Mouse (Mus musculus) urinary bladder, adult 2 months (tissue): ENCODE data around the gene Gnat2. TPM values are rescaled to one million over a fixed set of nuclear protein-coding genes. Genes with fewer than 3 reads are reported as not detected.

Source experiments
- DNase-seq: peaks from one replicate; pipeline ENCODE4 v3.0.0; 2022; ENCODE audit warnings: low spot score
- polyA plus RNA-seq: library from polyadenylated mRNA; depleted of rRNA; stranded (reverse); fragments of >200 nt; gene quantifications from 2 replicates; pipeline ENCODE4 v1.2.3, GENCODE M21; 2012; rRNA removed

The Gnat2 gene
- polyA plus RNA-seq, result 0.39 and 0.57 TPM in 2 replicates

DNA sequence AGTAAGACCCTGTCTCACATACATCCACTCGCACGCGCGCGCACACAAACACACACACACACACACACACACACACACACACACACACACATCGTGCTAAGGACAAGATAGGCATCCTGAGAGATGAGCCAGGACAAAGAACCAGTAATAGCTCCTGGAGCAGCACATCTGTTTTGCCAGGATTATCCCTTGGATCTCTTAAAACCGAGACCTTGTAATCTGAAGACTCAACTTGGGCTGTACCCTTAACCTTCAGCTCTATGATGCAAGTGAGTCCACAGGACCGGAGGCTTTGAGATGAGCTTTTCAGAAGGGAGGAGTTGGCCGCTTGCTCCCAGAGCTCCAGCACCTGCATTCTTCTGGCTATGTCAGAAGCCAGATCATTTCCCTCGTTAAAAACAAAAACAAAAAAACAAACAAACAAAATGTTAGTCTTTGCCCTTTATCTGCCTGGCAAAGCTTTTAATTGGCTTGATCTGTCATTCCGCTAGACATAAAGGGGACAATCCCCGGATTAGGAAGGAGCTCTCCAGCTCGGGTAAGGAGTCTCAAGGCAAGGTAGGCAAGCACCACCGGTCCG lies at the start of gene Gnat2:
Gene Gnat2, plus strand, starts transcription at position 254 of the 580 bp plus-strand sequence.
- DNase-seq, result peak; percentile 3

DNA sequence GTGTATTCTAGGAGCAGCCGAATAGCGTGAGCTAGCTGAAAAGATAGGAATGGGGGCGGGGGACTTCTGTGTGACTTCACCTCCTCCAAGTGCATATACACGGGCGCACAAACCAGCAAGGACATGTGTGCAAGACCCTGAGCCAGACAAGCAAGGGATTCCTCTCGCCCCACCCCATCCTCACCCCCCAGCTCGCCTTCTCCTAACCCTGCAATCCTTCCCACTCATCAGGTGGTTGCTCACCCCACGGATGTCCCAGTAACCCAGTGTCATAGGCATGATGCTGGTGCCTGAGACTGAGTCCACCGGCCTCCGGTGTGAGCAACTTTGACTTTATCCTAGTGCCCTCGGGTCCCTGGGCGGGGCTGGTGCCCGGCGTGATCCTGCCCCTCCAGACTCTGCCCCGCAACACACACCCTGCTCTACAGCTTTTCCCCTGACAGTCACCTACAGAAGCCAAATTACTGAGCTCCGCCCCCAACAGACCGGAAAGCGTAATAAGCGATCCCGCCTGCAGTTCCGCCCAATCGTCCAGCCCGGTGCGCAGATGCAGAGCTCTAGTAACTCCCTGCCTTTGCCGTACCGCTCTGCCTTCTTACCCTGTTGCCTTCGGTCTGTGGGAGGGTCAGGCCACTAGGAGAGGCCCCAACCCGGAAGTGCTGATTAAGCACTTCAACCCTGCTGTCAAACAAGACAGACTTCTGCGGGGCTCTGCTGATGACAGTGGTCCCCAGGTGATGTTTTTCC lies 48.0 kb upstream of the Gnat2 start, which contains the start of gene Gstm4:
Gene Gstm4, minus strand, starts transcription at position 501 of the 747 bp plus-strand sequence.
- DNase-seq, result peak; percentile 78

DNA sequence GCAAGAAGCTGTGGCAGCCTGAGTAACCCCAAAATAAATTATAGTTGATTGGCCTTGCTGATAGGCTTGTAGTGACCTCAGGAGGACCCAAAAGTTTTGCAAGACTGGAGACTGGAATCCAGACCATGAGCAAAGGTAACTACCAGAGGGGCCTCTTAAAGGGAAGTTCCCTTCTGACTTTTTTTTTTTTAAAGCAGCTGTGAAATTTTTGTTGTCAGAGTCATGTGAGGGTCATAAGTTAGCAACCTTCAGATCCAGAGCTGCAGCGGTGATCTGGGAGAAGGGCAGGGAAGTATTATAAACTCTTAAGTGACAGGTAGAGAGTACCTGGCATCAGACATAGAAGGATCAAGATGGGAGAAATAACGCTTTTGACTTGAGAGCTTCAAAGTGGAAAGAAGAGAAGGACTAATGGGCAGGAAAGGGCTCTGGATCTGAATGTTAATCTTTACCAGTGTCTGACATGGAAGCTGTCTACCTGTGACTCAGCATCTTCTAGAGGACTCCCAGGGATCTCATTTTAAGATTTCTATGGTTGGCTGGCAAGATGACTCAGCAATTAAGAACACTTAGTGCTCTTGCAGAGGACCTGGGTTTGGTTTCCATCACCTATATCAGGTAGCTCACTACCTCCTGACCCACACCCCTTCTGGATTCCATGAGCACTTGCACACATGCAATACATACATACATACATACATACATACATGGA lies 45.5 kb upstream of the Gnat2 start:
- no peak for DNase-seq

DNA sequence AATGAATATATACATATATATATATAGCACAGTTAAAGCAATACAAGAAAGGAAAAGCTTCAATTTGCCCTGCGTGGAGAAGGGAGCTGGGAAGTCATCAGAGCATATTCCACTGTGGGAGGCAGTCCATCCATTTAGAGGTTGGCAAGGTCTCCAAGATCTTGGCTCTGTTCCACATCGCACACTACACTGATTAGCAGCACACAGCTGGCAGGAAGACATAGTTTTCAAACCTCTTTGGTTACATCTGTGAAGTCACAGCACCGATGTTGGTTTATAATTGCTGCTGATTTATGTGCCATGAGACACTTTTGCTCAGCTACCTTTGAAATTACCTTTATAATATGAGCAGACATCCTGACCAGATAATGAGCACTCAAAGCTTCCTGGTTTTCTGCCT lies 44.3 kb upstream of the Gnat2 start:
- no peak for DNase-seq

DNA sequence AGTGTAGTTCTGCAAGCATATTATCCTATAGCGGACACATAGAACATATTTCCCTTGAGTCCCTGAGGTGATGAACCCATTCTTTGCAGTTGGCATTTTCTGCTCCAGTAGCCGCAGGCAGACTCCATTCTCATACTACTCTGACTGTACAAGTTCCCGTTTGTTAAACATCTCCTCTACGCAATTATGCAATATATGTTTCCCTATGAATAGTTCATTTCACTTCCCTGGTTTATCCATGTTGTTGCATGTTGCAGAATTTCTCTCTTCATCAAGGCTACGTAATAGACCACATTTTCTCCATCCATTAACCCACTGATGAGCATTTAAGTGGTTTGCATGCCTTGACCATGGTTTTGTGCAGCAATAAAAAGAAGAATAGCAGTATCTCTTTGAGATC lies 42.1 kb upstream of the Gnat2 start:
- DNase-seq, result no peak

DNA sequence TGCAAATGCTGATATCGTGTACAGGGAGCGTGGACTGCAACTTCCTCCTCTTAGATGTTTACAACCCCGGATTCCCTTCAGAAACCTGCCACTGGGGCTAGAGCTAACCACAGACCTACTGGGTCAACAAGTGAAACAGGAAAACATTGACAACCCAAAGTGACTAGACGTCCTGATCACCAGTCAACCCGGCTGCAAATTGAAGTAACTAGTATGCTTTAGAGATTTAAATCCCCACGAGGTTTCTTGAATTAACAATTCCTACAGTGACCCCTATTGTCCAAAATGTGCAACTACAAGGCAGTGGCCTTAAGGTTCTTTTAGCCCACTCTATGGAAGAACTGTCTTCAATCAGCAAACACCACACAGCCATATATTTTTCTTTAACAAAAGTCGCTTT lies 31.2 kb upstream of the Gnat2 start:
- DNase-seq, result no peak

DNA sequence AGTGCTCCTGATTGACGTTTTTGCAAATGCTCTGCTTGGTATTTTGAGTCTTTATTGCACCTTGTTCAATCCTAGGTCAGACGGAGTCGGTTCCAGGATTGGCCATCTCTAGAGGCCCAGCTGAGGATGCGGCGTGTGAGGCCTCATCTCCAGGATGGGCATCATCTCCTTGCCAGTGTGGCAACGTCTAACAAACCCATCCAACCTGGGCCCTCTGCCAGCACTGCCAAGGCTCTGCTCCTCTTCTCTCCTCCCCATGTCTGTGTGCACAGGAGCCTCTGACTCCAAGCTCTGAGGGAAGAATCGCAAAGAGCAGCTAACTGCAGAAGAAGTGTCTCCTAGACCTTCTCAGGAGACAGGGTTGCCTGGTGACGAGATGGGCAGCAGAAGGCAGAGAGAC lies 29.9 kb upstream of the Gnat2 start:
- DNase-seq, result no peak

DNA sequence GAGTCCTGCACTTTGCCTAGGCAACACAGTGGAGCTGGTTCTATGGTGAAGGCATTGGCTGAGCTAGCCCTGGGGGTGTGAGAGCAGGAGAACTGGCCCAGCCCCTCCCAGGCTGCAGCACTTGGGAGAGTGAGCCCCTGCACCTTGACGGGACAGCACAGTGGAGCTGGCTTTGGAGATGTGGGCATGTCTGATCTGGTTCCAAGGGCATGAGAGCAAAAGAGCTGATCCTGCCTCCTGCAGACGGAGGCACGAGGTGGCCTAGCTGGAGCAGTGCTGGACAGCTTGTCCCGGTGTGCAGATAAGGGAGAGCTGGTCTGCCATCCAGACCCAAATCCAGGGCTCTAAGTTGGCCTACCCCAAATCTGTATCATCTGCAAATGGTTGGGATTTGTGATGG lies 27.9 kb upstream of the Gnat2 start:
- no peak for DNase-seq

DNA sequence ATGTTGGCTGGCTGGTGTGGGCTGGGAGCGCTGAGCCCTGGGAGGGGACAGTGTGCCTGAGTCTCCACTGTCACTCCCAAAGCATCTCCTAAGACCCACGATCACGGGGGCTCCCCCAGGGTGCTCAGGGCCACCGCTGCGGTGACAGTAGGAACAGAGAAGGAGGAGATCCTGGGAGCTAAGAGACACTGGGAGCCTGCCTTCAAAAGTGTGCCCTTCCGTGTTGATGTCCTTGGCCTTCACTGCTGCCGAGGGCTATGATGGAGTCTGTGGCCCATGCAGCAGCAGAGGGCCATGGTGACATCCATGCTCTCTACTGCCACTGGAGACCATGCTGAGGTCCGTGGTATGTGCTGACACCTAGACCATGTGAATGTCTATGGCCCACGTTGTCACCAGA lies 27.0 kb upstream of the Gnat2 start:
- DNase-seq, result no peak

DNA sequence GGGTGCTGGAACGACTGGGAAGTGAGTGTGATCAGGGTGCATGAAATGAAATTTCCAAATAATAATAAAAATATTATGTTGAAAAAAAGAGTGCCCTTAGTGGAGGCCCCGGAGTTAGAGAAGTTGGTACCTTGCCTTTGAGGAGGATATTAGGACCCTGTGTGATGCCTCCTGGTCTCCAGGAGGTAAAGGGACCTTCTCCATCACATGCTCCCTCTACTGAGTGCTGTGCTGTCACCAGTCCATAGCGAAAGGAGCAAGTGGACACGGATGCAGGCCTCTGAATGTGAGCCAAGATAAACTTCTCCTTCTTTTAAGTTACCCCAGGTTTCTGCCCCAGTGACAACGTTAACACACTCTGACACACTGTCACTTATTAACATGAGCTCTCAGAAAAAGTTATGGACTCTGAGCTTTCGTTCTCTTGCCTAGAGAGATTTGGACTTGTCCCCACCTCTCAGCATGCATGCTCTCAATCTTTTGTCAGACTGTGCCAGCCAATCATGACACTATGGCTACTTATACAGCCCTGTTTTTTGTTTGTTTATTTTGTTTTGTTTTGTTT lies 25.1 kb upstream of the Gnat2 start:
- DNase-seq, result no peak

DNA sequence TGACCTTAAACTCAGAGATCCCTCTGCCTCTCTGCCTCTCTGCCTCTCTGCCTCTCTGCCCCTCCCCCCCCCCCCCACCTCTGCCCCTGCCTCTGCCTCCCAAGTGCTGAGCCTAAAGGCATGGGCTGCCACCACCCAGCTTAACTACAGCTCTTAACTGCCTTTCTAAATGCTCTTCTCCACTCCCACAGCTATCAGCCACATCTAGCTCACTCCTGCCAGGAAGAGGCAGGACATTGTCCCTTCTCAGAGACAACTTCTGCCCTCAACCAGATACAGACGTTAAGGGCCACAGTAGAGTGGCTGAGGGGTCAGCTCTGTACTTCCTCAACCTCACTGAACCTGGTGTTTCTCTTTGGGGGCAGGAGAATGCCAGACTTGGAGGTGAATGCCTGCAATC lies 23.8 kb upstream of the Gnat2 start:
- DNase-seq, result no peak

DNA sequence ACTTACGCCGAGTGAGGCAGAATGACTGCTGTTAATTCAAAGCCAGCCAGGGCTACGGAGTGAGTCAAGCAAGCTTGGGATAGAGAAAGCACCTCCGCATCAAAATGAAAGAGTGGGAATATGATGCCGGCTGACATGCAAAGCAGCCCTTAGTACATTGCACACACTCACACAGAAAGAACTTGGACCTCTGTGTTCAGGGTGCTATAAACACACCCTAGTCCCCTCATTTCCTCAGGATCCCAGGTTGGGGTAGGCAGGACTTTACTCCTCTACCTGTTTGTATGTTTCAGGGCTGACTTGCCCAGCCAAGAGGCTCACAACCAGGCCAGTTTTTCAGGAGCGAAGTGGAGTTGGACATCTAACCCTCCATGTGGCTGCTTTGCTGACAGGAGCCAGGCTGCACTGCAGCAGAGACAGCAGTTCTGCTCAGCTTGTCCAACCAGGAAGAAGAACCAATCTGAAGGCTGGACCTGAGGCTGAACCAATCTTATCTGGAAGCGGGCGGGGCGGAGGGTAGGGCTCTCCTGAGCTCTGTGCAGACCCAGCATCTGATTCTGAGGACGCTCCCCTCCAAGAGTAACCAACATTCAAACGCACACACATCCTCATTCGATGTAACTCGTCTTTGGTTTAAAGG lies 23.2 kb upstream of the Gnat2 start:
- no peak for DNase-seq

DNA sequence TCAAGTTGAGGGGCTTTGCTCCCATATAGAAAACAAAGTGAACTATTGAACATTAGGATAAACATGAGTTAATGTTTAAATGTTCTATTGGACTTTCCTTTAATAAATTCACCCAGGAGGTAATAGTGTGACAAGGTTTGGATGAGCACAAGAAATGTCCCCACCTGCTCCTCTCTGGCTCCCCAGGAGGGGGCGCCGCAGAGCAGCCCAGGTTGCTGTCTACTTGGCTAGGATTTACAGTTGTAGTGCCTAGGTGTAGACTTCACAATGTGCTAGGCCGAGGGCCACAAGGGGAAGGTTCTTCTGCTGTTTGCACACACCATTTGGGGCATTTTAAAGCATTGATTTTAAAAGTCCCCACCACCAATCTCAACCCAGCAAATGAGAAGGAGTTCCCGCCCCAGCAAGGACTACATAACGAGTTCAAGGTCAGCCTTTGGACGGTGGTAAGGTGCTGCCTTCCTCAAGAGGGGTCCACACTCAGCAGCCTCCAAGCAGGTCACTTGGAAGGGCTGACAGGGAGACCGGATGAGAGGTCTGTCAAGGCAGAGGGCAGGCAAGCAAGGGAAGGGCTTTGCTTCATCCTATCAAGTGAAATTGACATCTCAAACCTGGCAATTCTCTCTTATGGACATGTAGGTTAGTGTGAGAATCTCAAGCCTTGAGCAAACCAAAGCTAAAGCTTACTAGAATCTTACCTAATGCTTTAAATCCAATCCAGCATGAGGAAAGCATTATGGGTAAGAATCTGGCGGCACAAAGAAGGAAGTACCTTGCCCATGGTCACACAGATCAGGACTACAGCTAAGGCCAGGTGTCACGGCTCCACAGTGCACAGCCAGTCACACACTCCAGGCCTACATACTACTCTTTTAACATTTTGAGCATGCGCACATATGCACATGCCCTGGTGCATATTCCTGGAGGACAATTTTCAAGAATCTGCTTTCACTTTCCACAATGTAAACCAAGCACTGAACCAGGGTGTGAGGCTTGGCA lies 22.0 kb upstream of the Gnat2 start:
- peak; percentile 64 for DNase-seq

DNA sequence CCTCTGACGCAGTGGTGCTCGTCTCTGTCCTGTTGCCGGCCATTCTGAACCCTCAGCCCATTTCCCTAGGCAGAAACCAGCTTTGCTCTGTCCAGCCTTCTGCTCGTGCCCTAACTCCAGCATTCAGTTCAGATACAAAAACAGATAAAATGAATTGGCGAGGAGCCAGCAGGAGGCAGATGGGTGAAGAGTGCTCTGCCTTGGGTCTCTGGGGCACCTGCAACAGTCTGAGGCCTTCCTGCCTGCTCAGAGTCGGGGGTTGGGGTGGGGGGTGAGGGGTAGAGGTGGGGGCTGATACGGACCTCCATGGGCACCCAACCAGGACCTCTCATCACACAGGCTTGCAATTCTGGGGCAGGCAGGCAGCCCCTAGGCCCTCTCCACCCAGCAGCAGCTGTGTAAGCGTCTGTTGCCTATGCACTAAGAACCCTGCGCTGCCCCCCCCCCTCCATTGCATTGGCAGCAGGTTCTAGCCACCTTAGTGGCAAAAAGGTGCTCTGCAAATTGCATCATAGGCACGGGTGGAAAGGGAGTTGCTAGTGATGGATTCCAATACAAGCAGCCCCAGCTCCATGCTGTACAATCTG lies 19.5 kb upstream of the Gnat2 start:
- no peak for DNase-seq

DNA sequence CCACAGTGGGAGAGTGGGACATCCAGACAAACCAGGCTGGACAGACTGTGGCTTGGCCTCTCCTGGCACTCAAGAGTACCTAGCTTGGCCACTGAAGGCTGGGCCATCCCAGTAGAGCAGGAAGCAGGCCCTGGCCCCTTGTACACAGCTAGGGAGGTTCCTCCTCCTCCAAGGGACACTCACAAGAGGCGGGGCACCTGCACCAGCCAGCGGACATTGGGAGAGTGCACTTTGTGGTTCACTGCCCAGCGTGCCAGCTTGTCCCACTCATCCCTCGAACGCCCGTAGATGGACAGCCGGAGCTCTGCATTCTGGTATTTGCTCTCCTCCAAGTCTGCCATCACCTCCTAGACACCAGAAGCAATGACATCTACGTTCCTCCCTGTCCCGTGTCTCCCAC lies 15.8 kb upstream of the Gnat2 start:
- no peak for DNase-seq

DNA sequence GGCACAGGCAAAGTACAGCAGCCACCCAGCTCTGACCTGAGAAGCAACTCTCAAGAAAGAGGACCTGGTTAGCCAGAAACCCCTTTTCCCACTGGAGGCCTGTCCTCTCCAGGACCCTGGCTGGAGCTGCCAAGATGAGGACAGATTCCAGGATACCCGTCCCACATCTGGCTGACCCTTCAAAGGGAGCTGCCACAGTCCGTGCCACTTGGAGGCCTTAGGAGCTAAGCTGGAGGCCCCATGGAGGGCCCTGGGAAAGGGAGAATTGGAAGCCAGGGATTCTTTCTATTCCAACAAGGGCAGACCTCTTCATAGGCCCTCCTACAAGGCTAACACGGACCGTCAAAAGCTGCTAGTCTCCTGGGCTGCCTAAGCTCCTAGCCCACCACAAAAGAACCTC lies 10.9 kb upstream of the Gnat2 start:
- DNase-seq, result no peak

DNA sequence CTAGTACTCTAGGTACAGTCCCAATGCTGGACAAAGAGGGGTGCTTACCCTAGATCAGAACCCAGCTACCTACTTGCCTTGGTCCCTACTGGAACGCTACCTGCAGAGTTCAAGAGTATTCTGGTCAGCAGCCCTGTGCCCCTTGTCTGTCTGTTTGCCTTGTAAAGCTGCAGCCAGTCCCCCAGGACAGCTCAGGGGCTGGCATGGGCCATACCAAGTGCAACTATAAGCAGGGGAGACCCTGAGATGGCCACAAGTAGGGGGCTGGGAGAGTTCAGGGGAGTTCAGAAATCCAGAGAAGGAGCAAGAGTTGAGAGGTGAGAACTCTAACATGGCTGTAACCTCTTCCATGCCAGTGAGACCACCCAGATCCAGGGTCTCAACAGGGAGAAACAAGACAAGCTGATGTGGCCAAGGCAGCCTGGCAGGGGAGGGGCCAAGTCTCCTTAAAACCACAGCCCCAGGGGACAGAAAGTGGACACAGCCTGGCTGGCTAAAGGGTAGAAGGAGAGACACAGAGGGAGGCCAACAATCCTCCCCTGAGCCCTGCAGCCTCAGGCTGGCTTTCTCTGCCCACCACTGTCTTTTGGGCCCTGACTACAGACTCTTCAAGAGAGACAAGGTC lies 10.2 kb upstream of the Gnat2 start:
- DNase-seq, result no peak

DNA sequence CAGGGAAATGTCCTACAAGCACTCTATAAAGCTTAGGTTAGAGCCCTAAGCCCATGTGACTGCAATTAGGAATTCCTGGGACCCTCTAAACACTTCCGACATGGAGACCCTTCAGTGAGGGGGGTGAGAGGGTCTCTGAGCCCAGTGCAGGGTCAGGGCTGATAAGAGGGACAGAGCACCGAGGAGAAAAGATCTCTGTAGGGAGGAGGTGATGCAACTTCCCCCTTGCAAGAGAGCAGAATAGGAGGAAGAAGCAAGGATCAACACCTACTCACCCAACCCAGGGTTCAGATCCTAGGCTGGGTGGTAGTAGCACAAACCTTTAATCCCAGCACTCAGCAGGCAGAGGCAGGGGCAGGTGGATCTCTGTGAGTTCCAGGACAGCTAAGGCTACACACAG lies 9.4 kb upstream of the Gnat2 start:
- DNase-seq, result no peak

DNA sequence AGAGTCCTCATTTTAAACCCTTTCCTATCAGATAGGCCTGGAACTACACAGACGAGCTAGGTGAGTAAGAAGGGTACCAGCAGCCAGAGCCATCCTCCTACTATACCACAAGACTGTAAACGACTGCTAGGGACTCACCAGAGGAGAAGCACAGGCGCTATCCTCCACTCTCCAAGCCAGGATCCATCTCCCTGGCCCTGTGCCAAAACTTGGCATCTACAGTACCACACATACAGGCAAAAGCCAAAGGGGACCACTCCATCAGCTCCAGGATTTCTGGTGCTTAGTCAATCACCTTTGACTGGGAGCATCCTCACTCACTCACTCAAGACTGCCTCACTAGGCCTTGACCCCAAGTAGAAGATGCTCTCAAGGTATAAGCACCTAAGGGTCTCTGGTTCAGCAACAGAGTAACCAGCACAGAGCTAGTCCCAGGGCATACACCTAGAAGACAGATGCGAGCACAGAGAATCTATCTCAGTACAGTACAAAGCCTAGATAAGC lies 8.6 kb upstream of the Gnat2 start:
- DNase-seq, result no peak

DNA sequence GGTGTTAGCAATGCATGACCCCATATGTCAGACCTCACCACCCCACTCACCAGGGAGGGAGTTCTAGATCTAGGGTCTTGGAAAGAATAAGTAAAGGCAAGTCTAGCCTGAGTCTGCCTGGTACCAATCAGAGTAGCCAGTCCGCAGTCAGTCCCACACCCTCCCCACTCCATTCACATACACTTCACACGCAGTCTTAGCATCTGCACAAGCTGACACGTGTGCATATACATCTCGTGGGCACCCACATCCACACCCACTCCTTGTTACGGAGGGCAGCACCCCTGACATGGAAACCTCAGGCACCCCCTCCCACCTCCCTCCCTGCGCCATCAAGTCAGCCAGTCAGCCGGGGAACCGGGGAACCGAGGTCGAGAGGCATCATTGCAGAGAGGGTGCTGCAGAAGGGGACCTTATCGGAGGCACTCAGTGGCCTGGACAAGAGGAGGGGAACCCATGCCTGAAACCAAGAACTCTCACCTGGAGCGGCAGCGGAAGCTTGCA lies 7.8 kb upstream of the Gnat2 start:
- DNase-seq, result no peak
